Mouse (Mus musculus) lung, adult 2 months (tissue): ENCODE measurements around the gene Kdm2b.

Experiments used
- CTCF ChIP-seq: fragments of 200-500 bp; IDR thresholded peaks from 2 replicates; pipeline ENCODE4 v1.5.1; 2011; ENCODE audit warnings: mild to moderate bottlenecking, low read length, control low read depth; ENCODE audit not compliant: insufficient read depth
- POLR2A ChIP-seq: fragments of 200-500 bp; IDR thresholded peaks from 2 replicates; pipeline ENCODE4 v1.6.1; 2011; ENCODE audit warnings: low read depth, mild to moderate bottlenecking, control low read depth, low read length, borderline replicate concordance; ENCODE audit errors: extremely low read depth

GRCm38 (mm10) chr5:122965427-122965826 is 24.2 kb downstream of the Kdm2b start:
- TF ChIP-seq CTCF (no peak), POLR2A (no peak)
